Mouse (Mus musculus) megakaryocyte, embryonic 14.5 days (primary cell): ENCODE measurements around the gene Ccdc33.

ENCODE experiments used
- FLI1 ChIP-seq: IDR thresholded peaks from 2 replicates; pipeline ENCODE4 v1.6.1; 2012; ENCODE audit warnings: low read length, inconsistent platforms, mixed read lengths
- GATA1 ChIP-seq: IDR thresholded peaks from 3 replicates; pipeline ENCODE4 v1.6.1; 2012; ENCODE audit warnings: mixed read lengths, low read length, inconsistent platforms, borderline replicate concordance

DNA sequence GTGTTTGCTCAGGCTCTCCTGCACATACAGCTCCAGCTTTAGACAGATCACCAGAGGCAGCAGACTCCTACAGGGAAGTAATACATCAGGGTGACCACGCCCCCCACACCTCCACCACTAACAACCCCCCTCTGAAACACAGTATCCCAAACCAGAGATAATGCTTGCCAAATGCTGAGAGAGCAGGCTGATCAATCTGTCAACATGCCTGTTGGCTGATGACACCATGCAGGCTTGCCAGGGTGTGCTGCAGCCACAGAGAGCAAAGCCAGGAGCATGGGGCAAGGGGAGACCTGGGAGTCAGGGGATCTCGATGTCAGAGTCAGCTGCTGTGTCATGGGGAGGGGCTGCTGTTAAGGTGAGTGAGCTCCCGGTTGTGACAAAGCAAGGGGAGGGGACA is 55.1 kb downstream of the Ccdc33 start, which contains the start of gene Stra6:
- no peak for TF ChIP-seq GATA1
- TF ChIP-seq FLI1: no peak
